Mouse (Mus musculus) embryonic facial prominence, embryonic 15.5 days (tissue): ENCODE measurements around the gene Traf7. TPM values are rescaled to one million over a fixed set of nuclear protein-coding genes. Genes with fewer than 3 reads are reported as not detected.

ENCODE experiments used
- ATAC-seq: fragments of 200-750 bp; cut with Nextera tagmentation; 2 replicates; pipeline ENCODE4 v1.8.0; 2017; ENCODE audit warnings: low read depth, moderate TSS enrichment; ENCODE audit not compliant: insufficient number of reproducible peaks, low FRiP score, low TSS enrichment
- H3K27ac ChIP-seq: fragments of 300-500 bp; sonication (generic); replicated peaks from 2 replicates; pipeline ENCODE4 v1.5.1; 2015; ENCODE audit warnings: mild to moderate bottlenecking, inconsistent platforms
- H3K27me3 ChIP-seq: fragments of 300-500 bp; sonication (generic); 2 replicates; pipeline ENCODE4 v1.6.1; 2015; ENCODE audit warnings: inconsistent platforms
- H3K36me3 ChIP-seq: fragments of 300-500 bp; sonication (generic); 2 replicates; pipeline ENCODE4 v1.6.1; 2015; ENCODE audit warnings: mild to moderate bottlenecking, inconsistent platforms
- H3K4me1 ChIP-seq: fragments of 300-500 bp; sonication (generic); 2 replicates; pipeline ENCODE4 v1.6.1; 2015; ENCODE audit warnings: inconsistent platforms
- H3K4me2 ChIP-seq: fragments of 300-500 bp; sonication (generic); replicated peaks from 2 replicates; pipeline ENCODE4 v1.6.1; 2015; ENCODE audit warnings: mild to moderate bottlenecking, inconsistent platforms
- H3K4me3 ChIP-seq: fragments of 300-500 bp; sonication (generic); replicated peaks from 2 replicates; pipeline ENCODE4 v1.5.1; 2015; ENCODE audit warnings: mild to moderate bottlenecking, inconsistent platforms
- H3K9ac ChIP-seq: fragments of 300-500 bp; sonication (generic); 2 replicates; pipeline ENCODE4 v1.6.1; 2015; ENCODE audit warnings: inconsistent platforms
- H3K9me3 ChIP-seq: fragments of 300-500 bp; sonication (generic); replicated peaks from 2 replicates; pipeline ENCODE4 v1.6.1; 2016; ENCODE audit warnings: inconsistent platforms
- WGBS: fragments of 180-500 bp; shearing (Covaris S2); methylation state at CpG from one replicate; pipeline ENCODE4 v1.1.7; 2015; 5-methylcytosine and 5-hydroxymethylcytosine counted together
- polyA plus RNA-seq: library from polyadenylated mRNA; unstranded; fragments of >200 nt; fragmentation: Nextera tagmentation; extraction: Ambion mirVana; gene quantifications from 2 replicates; pipeline ENCODE4 v1.2.1, GENCODE M21; 2015

Gene Traf7
- polyA plus RNA-seq, 1 experiment from 2014 or later, result 95.7 TPM

GRCm38 (mm10) chr17:24488186-24488661 is 39.5 kb downstream of the Traf7 start, which contains the start of gene Caskin1:
TSS of gene Caskin1 (plus strand) at chr17:24488601.
- H3K4me1 ChIP-seq, result peaks cover 22% of the 10 kb centered on the region
- WGBS, result 1% methylated on average over 45 of the region's 45 CpGs
- ATAC-seq, result peak; percentile 25; the same call in 1 of the 2 replicates
- H3K4me2 ChIP-seq, result peak within 1 kb of the TSS; percentile 98
- no peaks in the 10 kb centered on the region for H3K36me3 ChIP-seq
- H3K27me3 ChIP-seq, result peaks cover 23% of the 10 kb centered on the region
- H3K9me3 ChIP-seq, result no peaks in the 10 kb centered on the region
- H3K4me3 ChIP-seq, result peak within 1 kb of the TSS; percentile 68
- H3K9ac ChIP-seq, result peak within 1 kb of the TSS; percentile 68
- 0 out of 2 replicates have a peak within 1 kb of the TSS, but pooled peaks have one; percentile 34 for H3K27ac ChIP-seq

GRCm38 (mm10) chr17:24485090-24485860 is 42.5 kb downstream of the Traf7 start:
- Histone ChIP-seq H3K27ac (no peak overlapping the region), H3K9ac (no peak overlapping the region), H3K27me3 (peaks cover 22% of the 10 kb centered on the region), H3K9me3 (no peaks in the 10 kb centered on the region), H3K4me1 (peaks cover 22% of the 10 kb centered on the region), H3K4me3 (no peak overlapping the region), H3K36me3 (no peaks in the 10 kb centered on the region), H3K4me2 (no peak overlapping the region)
- 45% methylated on average over 11 of the region's 11 CpGs for WGBS
- ATAC-seq, result no peak

GRCm38 (mm10) chr17:24483495-24483894 is 44.2 kb downstream of the Traf7 start:
- no peak for ATAC-seq
- WGBS, result 77% methylated on average over 3 of the region's 3 CpGs
- H3K27me3 ChIP-seq, result peaks cover 9% of the 10 kb centered on the region

GRCm38 (mm10) chr17:24481027-24481815 is 46.5 kb downstream of the Traf7 start:
- Histone ChIP-seq H3K9ac (no peak overlapping the region), H3K36me3 (peaks cover 13% of the 10 kb centered on the region), H3K4me2 (no peak overlapping the region), H3K27ac (no peak overlapping the region), H3K27me3 (no peaks in the 10 kb centered on the region), H3K4me3 (no peak overlapping the region), H3K4me1 (peaks cover 17% of the 10 kb centered on the region), H3K9me3 (no peaks in the 10 kb centered on the region)
- WGBS, result 93% methylated on average over 20 of the region's 20 CpGs
- no peak for ATAC-seq

More at GRCm38 (mm10) chr17:24483495-24483894, 44.2 kb downstream of the Traf7 start:
- Histone ChIP-seq H3K4me3 (no peak overlapping the region), H3K4me2 (no peak overlapping the region), H3K9me3 (no peaks in the 10 kb centered on the region), H3K9ac (no peak overlapping the region), H3K36me3 (no peaks in the 10 kb centered on the region), H3K4me1 (peaks cover 13% of the 10 kb centered on the region), H3K27ac (no peak overlapping the region)

- no peak overlapping the region for H3K9ac ChIP-seq
- no peak overlapping the region for H3K27ac ChIP-seq
- H3K4me2 ChIP-seq, result no peak overlapping the region
- no peaks in the 10 kb centered on the region for H3K9me3 ChIP-seq
- ATAC-seq, result no peak
- H3K36me3 ChIP-seq, result peaks cover 22% of the 10 kb centered on the region
- no peaks in the 10 kb centered on the region for H3K27me3 ChIP-seq
- H3K4me1 ChIP-seq, result peaks cover 13% of the 10 kb centered on the region
- no peak overlapping the region for H3K4me3 ChIP-seq
- 45% methylated on average over 3 of the region's 3 CpGs for WGBS
Observed at GRCm38 (mm10) chr17:24480201-24480826, 47.4 kb downstream of the Traf7 start.

GRCm38 (mm10) chr17:24479431-24479830 is 48.3 kb downstream of the Traf7 start:
- no peak overlapping the region for H3K9ac ChIP-seq
- H3K27ac ChIP-seq, result 0 out of 2 replicates have a peak overlapping the region, but pooled peaks have one; percentile 48

GRCm38 (mm10) chr17:24478663-24479380 is 48.9 kb downstream of the Traf7 start, which contains the start of gene Mlst8:
TSS of gene Mlst8 (minus strand) at chr17:24479078.
- no peaks in the 10 kb centered on the region for H3K27me3 ChIP-seq
- under 1% methylated on average over 48 of the region's 48 CpGs for WGBS
- H3K4me2 ChIP-seq, result peak within 1 kb of the TSS; percentile 61
- ATAC-seq, result peak; percentile 92
- peak within 1 kb of the TSS; percentile 77 for H3K9ac ChIP-seq
- H3K4me3 ChIP-seq, result peak within 1 kb of the TSS; percentile 87
- H3K36me3 ChIP-seq, result peaks cover 36% of the 10 kb centered on the region
- H3K4me1 ChIP-seq, result peaks cover 12% of the 10 kb centered on the region
- H3K9me3 ChIP-seq, result no peaks in the 10 kb centered on the region
- peak within 1 kb of the TSS; percentile 98 for H3K27ac ChIP-seq

More at GRCm38 (mm10) chr17:24479431-24479830, 48.3 kb downstream of the Traf7 start:
- Histone ChIP-seq H3K27me3 (no peaks in the 10 kb centered on the region), H3K36me3 (peaks cover 31% of the 10 kb centered on the region), H3K4me3 (peak overlapping the region; percentile 87), H3K4me1 (peaks cover 12% of the 10 kb centered on the region), H3K4me2 (0 out of 2 replicates have a peak overlapping the region, but pooled peaks have one; percentile 61), H3K9me3 (no peaks in the 10 kb centered on the region)
- 15% methylated on average over 1 of the region's 1 CpGs for WGBS
- ATAC-seq, result no peak

GRCm38 (mm10) chr17:24477985-24478600 is 49.6 kb downstream of the Traf7 start:
- ATAC-seq, result no peak
- H3K36me3 ChIP-seq, result peaks cover 37% of the 10 kb centered on the region
- peak overlapping the region; percentile 61 for H3K4me2 ChIP-seq
- no peaks in the 10 kb centered on the region for H3K9me3 ChIP-seq
- peak overlapping the region; percentile 98; the same call in 1 of the 2 replicates for H3K27ac ChIP-seq
- H3K4me3 ChIP-seq, result peak overlapping the region; percentile 87
- WGBS, result 46% methylated on average over 11 of the region's 11 CpGs
- H3K4me1 ChIP-seq, result peaks cover 12% of the 10 kb centered on the region
- H3K27me3 ChIP-seq, result no peaks in the 10 kb centered on the region
- H3K9ac ChIP-seq, result peak overlapping the region; percentile 77

GRCm38 (mm10) chr17:24477053-24477984 is 50.4 kb downstream of the Traf7 start:
- Histone ChIP-seq H3K9ac (no peak overlapping the region; the same call in 1 of the 2 replicates), H3K4me2 (no peak overlapping the region), H3K9me3 (no peaks in the 10 kb centered on the region), H3K27ac (no peak overlapping the region), H3K27me3 (no peaks in the 10 kb centered on the region), H3K36me3 (peaks cover 40% of the 10 kb centered on the region), H3K4me1 (peaks cover 19% of the 10 kb centered on the region), H3K4me3 (peak overlapping the region; percentile 87; the same call in 1 of the 2 replicates)
- 85% methylated on average over 20 of the region's 20 CpGs for WGBS
- ATAC-seq, result no peak
